Mouse (Mus musculus) adipocyte (in vitro differentiated cells): ENCODE measurements around the gene Krtap19-5.

Source experiments
- DNase-seq: peaks from one replicate; pipeline ENCODE4 v3.0.0-alpha.2; 2016; ENCODE audit warnings: low spot score

Krtap19-5 gene

GRCm38 (mm10) chr16:88896357-88896756 is at the start of gene Krtap19-5:
Gene Krtap19-5, minus strand, starts transcription at chr16:88896457.
- DNase-seq, result no peak

- DNase-seq, result no peak
Measured at GRCm38 (mm10) chr16:88941106-88941505, 44.8 kb upstream of the Krtap19-5 start.

DNA sequence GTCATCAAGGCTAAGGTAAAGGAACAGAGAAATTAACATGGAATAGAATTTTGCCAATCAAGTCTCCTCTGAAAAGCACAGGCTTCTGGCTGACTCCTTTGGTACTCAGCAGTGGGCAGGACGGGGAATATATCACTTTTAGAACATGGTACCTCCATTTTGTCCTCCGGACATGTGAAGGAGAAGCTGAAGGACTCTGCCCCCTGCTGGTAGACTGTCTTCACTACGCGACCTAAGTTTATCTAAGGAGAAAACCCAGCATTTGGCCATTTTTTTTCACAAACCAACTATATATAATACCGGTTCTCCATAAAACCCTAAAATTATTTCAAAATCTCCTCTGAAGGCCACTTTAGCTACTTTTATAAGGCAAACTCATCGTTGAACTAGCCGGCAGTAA is 42.0 kb upstream of the Krtap19-5 start:
- DNase-seq, result no peak

DNA sequence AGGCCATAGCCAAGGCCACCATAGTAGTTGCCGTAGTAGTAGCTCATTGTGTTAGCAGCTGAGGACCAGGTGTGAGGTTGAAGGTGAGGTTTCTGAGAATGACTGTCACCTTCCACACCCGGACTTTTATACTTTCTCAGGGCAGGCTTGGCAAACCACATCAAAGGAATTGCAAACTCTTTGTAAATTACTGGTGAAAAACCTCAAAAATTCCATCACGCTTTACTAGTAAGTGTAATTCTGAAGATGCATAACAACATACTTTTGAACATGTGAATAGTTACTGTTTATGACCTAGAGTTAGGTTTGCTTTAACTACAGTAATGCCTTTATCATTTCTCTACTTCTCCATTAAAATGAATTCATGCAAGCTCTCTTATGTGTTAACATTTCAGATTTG is 35.9 kb upstream of the Krtap19-5 start, which contains the start of gene Krtap19-9b:
Gene Krtap19-9b, minus strand, starts transcription at position 101 of the 400 bp plus-strand sequence.
- no peak for DNase-seq

DNA sequence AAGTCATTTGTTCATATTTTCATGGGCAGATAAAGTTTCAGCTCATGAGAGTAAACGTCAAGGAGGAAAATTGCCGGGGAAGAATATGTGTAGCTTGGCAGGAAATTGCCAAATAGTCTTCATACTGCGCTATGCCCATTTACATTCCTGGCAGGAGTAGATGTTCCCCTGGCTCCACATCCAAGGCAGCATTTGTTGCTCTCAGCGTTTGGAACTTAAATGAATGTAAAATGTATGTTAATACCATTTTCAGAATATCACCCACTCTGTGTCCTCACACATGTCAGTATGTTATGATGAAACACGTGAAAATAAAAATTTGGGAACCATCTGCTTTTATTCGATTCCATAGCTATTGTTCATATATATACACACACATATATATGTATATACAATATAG is 9.4 kb downstream of the Krtap19-5 start:
- no peak for DNase-seq

DNA sequence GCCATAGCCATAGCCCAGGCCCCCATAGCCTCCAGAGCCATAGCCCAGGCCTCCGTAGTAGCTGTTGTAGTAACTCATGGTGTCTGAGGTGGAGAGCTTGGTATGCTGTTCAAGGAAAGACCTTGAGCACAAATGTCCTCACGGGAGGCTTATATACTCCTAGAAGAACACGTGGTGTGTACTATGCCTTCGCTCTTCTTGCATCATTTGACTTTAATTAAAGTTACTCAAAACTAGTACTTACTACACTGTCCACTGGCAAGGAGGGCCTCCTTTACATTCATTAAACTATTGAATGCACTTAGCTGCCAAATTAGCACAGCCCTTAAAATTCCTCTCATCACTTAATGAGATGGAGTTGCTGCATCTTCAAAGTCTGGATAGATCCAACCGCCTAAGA is 11.3 kb downstream of the Krtap19-5 start, which contains the start of gene Krtap19-4:
Gene Krtap19-4, minus strand, starts transcription at position 101 of the 400 bp plus-strand sequence.
- no peak for DNase-seq

- DNase-seq, result no peak
Measured at GRCm38 (mm10) chr16:88877938-88878337, 18.3 kb downstream of the Krtap19-5 start, which contains the start of gene Krtap19-3. Gene Krtap19-3, minus strand, starts transcription at chr16:88878038.

GRCm38 (mm10) chr16:88874169-88874568 is 22.1 kb downstream of the Krtap19-5 start, which contains the start of gene Krtap19-2:
Gene Krtap19-2, minus strand, starts transcription at chr16:88874269.
- no peak for DNase-seq

- DNase-seq, result no peak
Measured at GRCm38 (mm10) chr16:88869311-88869710, 26.9 kb downstream of the Krtap19-5 start, which contains the start of gene Krtap19-1. Gene Krtap19-1, minus strand, starts transcription at chr16:88869411.

DNA sequence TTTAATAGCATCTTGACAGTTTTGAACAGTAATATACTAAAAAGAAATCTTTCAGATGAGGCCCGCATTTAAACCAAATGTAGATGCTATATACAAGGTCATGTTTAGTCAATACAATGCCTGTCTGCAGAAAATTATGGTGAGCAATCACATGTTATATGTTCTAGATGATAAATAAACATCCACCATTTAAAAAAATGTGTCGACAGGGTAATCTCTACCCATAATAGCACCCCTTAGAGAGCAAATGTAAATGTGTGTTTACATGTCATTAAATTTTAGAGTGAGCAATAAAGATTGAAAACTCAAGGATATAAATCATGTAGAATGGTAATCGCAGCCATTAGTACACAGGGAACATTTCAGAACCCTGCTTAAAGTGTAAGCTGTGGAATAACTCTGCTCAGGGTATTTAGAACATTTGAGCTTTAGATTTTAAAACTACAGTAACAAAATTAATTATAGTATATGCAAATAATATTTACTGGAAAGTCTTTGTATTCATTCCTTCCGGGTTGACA is 31.3 kb downstream of the Krtap19-5 start:
- no peak for DNase-seq

DNA sequence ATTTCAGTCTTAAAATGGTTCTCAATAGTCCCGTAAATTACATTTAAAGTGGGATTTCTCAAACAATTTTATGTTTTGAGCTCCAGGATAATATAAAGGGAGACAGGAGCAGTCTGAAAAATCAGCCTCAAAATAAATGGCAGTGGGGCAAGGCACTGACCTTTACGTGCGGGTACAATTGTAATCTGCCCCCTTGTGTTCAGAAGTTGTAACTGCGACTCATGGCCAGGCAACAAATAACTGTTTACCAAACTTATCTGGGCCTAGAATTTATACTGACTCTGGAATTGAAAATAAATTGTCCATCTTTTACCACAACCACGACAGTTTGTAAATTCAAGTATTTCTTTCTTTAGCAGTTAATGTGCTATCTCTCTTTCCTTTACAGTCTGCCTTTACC is 44.8 kb downstream of the Krtap19-5 start:
- peak; percentile 33 for DNase-seq

DNA sequence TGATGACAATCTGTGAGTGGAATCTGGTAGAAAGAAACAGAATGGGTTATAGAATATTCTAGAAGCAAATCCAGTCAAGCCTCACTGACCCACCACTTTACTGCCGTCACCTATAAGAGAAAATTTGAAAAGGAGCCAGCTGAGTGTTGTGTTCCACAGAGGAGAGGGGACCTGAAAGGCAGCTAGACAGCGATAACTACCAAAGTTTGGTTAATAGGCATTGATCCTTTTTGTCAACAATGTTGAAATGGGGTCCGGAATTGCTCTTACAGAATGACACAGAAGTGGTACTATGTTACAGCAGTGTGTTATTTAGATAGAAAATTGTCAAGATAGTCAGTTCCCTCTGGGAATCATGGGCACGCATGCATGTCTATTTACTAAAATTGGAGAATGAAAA is 47.7 kb downstream of the Krtap19-5 start:
- DNase-seq, result no peak

DNA sequence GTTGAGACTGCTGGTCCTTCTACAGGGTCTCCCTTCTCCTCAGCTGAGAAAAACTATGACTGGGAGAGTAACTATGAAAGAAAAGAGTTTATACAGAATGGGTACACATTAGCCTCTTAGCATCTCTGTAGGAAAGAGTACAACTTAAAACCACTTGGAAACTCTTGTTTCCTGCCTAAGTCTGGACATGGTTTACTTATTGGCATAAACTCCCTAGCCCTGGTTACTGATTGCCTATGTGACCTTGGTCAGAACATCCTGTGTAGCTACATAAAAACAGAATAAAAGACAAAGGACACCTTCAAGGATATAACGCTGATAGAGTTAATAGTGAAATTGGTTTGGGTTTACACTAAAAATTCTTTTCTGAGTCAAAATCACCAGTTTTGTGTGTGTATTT is 48.9 kb downstream of the Krtap19-5 start:
- no peak for DNase-seq
